Mouse (Mus musculus): ENCODE data around the gene BC005561. TPM values are rescaled to one million over a fixed set of nuclear protein-coding genes. Genes with fewer than 3 reads are reported as not detected.
A peak's percentile ranks its signal among the peaks of the same experiment; 100 is the strongest.

The BC005561 gene
- total RNA-seq (2017) = 15.1 and 22.8 TPM in 2 replicates

GRCm38 (mm10) chr5:104508195-104508891 lies at the start of gene BC005561:
BC005561 (plus strand) TSS chr5:104508352.
- peak; percentile 67 to 88 for ATAC-seq (replicated peaks in 1 of 2; ENCODE audit: insufficient read depth in 1 of 2, low FRiP score in 2 of 2, low TSS enrichment in 1 of 2, low read depth in 1 of 2, poor library complexity in 2 of 2, severe bottlenecking in 2 of 2)

- peak; percentile 80 for ATAC-seq (replicated peaks in 1 of 2; ENCODE audit: insufficient read depth in 1 of 2, low FRiP score in 2 of 2, low TSS enrichment in 1 of 2, low read depth in 1 of 2, poor library complexity in 2 of 2, severe bottlenecking in 2 of 2)
These were observed 49.1 kb upstream of the BC005561 start, which contains the start of gene Pkd2 for GRCm38 (mm10) chr5:104458832-104459705. Pkd2 (plus strand) TSS chr5:104459450.

GRCm38 (mm10) chr5:104459706-104460455 lies 48.3 kb upstream of the BC005561 start:
- peak; percentile 19 to 41; a peak in 2 of 4 replicates for ATAC-seq (replicated peaks in 1 of 2; ENCODE audit: insufficient read depth in 1 of 2, low FRiP score in 2 of 2, low TSS enrichment in 1 of 2, low read depth in 1 of 2, poor library complexity in 2 of 2, severe bottlenecking in 2 of 2)

- ATAC-seq (replicated peaks in 1 of 2; ENCODE audit: insufficient read depth in 1 of 2, low FRiP score in 2 of 2, low TSS enrichment in 1 of 2, low read depth in 1 of 2, poor library complexity in 2 of 2, severe bottlenecking in 2 of 2) = no peak
These were observed 47.7 kb upstream of the BC005561 start for GRCm38 (mm10) chr5:104460456-104460838.

GRCm38 (mm10) chr5:104460856-104461255 lies 47.3 kb upstream of the BC005561 start:
- no peak for ATAC-seq (replicated peaks in 1 of 2; ENCODE audit: insufficient read depth in 1 of 2, low FRiP score in 2 of 2, low TSS enrichment in 1 of 2, low read depth in 1 of 2, poor library complexity in 2 of 2, severe bottlenecking in 2 of 2)

- no peak for ATAC-seq (replicated peaks in 1 of 2; ENCODE audit: insufficient read depth in 1 of 2, low FRiP score in 2 of 2, low TSS enrichment in 1 of 2, low read depth in 1 of 2, poor library complexity in 2 of 2, severe bottlenecking in 2 of 2)
These were observed 42.9 kb upstream of the BC005561 start for GRCm38 (mm10) chr5:104465279-104465678.

GRCm38 (mm10) chr5:104465731-104466130 lies 42.4 kb upstream of the BC005561 start:
- ATAC-seq (replicated peaks in 1 of 2; ENCODE audit: insufficient read depth in 1 of 2, low FRiP score in 2 of 2, low TSS enrichment in 1 of 2, low read depth in 1 of 2, poor library complexity in 2 of 2, severe bottlenecking in 2 of 2) = no peak

- no peak for ATAC-seq (replicated peaks in 1 of 2; ENCODE audit: insufficient read depth in 1 of 2, low FRiP score in 2 of 2, low TSS enrichment in 1 of 2, low read depth in 1 of 2, poor library complexity in 2 of 2, severe bottlenecking in 2 of 2)
These were observed 41.3 kb upstream of the BC005561 start for GRCm38 (mm10) chr5:104466816-104467215.

DNA sequence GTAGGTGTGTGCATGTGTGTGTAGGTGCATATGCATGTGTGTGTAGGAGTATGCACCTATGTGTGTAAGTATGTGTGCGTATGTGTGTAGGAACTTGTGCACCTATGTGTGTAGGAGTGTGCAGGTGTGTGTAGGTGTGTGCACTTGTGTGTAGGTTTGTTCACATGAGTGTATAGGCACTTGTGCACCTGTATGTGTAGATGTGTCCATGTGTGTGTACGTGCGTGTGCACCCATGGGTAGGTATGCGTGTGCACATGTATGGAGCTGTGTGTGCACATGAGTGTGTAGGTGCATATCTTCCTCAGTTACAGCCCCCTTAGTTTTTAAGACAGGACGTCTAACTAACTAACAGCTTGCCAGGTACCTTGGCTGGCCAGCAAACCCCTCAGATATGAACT lies 39.6 kb upstream of the BC005561 start:
- ATAC-seq (replicated peaks in 1 of 2; ENCODE audit: insufficient read depth in 1 of 2, low FRiP score in 2 of 2, low TSS enrichment in 1 of 2, low read depth in 1 of 2, poor library complexity in 2 of 2, severe bottlenecking in 2 of 2) = no peak

- no peak for ATAC-seq (replicated peaks in 1 of 2; ENCODE audit: insufficient read depth in 1 of 2, low FRiP score in 2 of 2, low TSS enrichment in 1 of 2, low read depth in 1 of 2, poor library complexity in 2 of 2, severe bottlenecking in 2 of 2)
These were observed 37.2 kb upstream of the BC005561 start for GRCm38 (mm10) chr5:104470981-104471391.

- no peak for ATAC-seq (replicated peaks in 1 of 2; ENCODE audit: insufficient read depth in 1 of 2, low FRiP score in 2 of 2, low TSS enrichment in 1 of 2, low read depth in 1 of 2, poor library complexity in 2 of 2, severe bottlenecking in 2 of 2)
These were observed 35.8 kb upstream of the BC005561 start for GRCm38 (mm10) chr5:104472371-104472770.

DNA sequence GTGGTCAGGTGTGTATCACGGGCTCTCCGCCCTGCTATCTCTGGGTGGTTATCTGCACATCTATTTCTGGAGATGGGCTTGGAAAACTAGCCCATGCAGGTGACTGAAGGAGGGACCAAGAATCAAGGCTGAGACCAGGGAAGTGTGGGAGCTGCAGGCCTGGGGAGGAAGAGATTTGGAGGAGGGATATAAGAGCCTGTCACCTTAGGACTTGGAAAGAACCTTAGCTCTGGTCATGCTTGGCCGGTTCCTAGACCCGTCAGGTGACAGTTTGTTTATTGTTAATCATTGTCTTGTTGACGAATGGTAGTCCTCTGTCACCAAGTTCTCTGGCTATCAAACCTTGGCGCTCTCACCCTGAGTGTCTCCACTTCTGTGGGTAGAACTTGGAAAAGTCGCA lies 27.8 kb upstream of the BC005561 start:
- ATAC-seq (replicated peaks in 1 of 2; ENCODE audit: insufficient read depth in 1 of 2, low FRiP score in 2 of 2, low TSS enrichment in 1 of 2, low read depth in 1 of 2, poor library complexity in 2 of 2, severe bottlenecking in 2 of 2) = no peak

DNA sequence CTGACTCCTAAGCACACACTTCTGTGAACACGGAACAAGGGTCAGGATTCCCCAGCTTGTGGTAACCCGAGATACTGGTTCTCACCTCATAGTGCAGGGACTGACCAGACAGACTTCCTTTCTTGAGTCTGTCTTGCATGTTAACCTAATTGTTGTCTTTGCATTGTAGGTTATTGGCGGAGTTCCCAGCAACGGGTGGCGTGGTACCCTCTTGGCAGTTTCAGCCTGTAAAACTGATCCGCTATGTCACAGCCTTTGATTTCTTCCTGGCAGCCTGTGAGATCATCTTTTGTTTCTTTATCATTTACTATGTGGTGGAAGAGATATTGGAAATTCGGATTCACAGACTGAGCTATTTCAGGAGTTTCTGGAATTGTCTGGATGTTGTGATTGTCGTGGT lies 25.3 kb upstream of the BC005561 start:
- no peak for ATAC-seq (replicated peaks in 1 of 2; ENCODE audit: insufficient read depth in 1 of 2, low FRiP score in 2 of 2, low TSS enrichment in 1 of 2, low read depth in 1 of 2, poor library complexity in 2 of 2, severe bottlenecking in 2 of 2)

DNA sequence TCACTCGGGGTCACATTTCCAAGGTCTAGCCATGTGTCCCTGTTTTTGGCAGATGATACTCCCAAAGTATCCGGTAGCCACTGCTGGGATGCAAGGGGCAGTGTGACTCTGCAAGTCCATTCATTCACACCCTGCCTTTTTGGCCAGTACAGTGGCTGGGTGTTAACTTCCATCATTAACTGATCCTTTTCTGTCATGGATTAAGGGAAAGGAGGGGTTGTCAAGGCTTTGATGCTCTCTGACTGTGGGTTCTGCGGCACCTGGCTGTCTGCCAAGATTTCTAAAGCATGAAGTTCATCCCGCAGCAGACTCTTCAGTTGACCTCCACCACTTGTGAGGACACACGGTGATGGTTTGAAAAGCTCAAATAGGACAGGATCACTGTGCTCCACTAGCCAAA lies 16.6 kb upstream of the BC005561 start:
- no peak for ATAC-seq (replicated peaks in 1 of 2; ENCODE audit: insufficient read depth in 1 of 2, low FRiP score in 2 of 2, low TSS enrichment in 1 of 2, low read depth in 1 of 2, poor library complexity in 2 of 2, severe bottlenecking in 2 of 2)

GRCm38 (mm10) chr5:104504883-104505282 lies 3.3 kb upstream of the BC005561 start:
- ATAC-seq (replicated peaks in 1 of 2; ENCODE audit: insufficient read depth in 1 of 2, low FRiP score in 2 of 2, low TSS enrichment in 1 of 2, low read depth in 1 of 2, poor library complexity in 2 of 2, severe bottlenecking in 2 of 2) = no peak

DNA sequence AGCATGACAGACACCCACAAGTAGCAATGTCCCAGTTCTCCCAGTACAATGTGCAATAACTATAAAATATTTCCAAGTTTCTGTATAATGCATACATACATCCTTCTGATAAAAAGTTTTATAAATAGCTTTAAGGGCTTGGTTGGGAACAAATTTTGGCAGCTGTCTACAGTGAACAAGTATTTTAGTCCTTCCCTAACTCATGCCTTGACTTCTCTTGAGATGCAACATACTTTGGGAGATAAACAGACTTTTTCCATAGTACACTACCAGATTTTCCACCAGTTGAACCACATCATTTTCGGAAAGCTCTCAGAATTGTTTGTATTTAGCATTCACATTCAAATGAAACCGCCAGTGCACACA lies 340 bp upstream of the BC005561 start:
- no peak for ATAC-seq (replicated peaks in 1 of 2; ENCODE audit: insufficient read depth in 1 of 2, low FRiP score in 2 of 2, low TSS enrichment in 1 of 2, low read depth in 1 of 2, poor library complexity in 2 of 2, severe bottlenecking in 2 of 2)

DNA sequence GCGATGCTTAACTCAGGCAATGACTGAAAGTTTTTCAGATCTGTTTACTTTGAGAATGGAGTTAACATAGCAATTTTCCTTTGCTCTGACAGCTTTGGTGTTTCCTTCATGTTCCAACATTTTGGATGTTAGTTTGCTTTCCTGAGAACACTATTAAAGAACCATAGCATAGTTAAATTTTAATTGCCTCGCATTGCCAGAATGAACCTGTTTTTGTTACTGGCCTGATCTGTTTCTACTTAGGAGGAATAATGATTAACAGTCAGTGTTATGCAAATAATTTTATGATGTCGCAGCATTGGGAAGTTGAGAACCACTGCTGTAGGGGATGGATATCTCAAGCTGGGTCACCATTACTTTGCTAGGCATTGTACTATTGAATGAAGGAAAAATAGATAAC lies 3.1 kb downstream of the BC005561 start:
- ATAC-seq (replicated peaks in 1 of 2; ENCODE audit: insufficient read depth in 1 of 2, low FRiP score in 2 of 2, low TSS enrichment in 1 of 2, low read depth in 1 of 2, poor library complexity in 2 of 2, severe bottlenecking in 2 of 2) = no peak

GRCm38 (mm10) chr5:104538612-104539011 lies 30.5 kb downstream of the BC005561 start:
- no peak for ATAC-seq (replicated peaks in 1 of 2; ENCODE audit: insufficient read depth in 1 of 2, low FRiP score in 2 of 2, low TSS enrichment in 1 of 2, low read depth in 1 of 2, poor library complexity in 2 of 2, severe bottlenecking in 2 of 2)

Data from hematopoietic stem cell, adult 5-6 weeks (primary cell).